Mouse (Mus musculus): ENCODE data around the gene Sumo1. TPM values are rescaled to one million over a fixed set of nuclear protein-coding genes. Genes with fewer than 3 reads are reported as not detected.

The Sumo1 gene
- polyA plus RNA-seq, 1 experiment from 2014 or later, result 717 TPM

DNA sequence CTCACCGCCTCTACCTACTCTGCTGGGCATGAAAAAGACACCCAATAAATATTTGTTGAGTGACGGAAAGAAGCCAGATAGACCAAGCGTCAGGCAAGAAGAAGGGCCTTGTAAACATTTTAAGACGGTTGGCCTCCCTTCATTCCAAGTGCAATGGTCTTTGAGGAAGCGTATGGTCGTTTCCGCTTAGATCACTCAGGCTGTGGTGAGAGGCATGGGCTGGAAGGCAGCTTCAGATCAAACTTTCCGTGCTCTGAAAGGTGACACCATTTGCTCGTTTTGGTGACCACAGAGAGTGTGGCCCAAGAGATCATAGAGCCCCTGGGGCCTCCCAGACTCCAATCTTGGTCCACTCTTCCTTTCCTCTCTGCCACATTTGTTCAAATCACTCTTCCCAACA is 75.0 kb downstream of the Sumo1 start:
- Histone ChIP-seq H3K9me3 (replicated peaks; ENCODE audit: control insufficient read depth, low read length) (no peaks in the 10 kb centered on the region), H3K36me3 (replicated peaks; ENCODE audit: control insufficient read depth, insufficient read depth, low read depth, low read length) (no peaks in the 10 kb centered on the region), H3K4me2 (ENCODE audit: low read depth, low read length) (no peak overlapping the region), H3K27me3 (ENCODE audit: control insufficient read depth, insufficient read depth, low read length) (peaks cover 6% of the 10 kb centered on the region), H3K4me1 (ENCODE audit: control insufficient read depth, insufficient read depth, low read length) (no peaks in the 10 kb centered on the region), H3K4me3 (ENCODE audit: low read depth, low read length) (no peak overlapping the region), H3K9ac (replicated peaks; ENCODE audit: low read length) (no peak overlapping the region), H3K27ac (replicated peaks; ENCODE audit: low read depth, low read length) (no peak overlapping the region)
- DNase-seq (ENCODE audit: low spot score), result no peak
- WGBS, result 73% methylated on average over 9 of the region's 9 CpGs
- ATAC-seq (replicated peaks; ENCODE audit: insufficient number of reproducible peaks, low FRiP score, low TSS enrichment, low read depth), result no peak

- Histone ChIP-seq H3K27ac (replicated peaks; ENCODE audit: low read depth, low read length) (no peak overlapping the region), H3K36me3 (replicated peaks; ENCODE audit: control insufficient read depth, insufficient read depth, low read depth, low read length) (no peaks in the 10 kb centered on the region), H3K9me3 (replicated peaks; ENCODE audit: control insufficient read depth, low read length) (no peaks in the 10 kb centered on the region), H3K4me2 (ENCODE audit: low read depth, low read length) (no peak overlapping the region), H3K9ac (replicated peaks; ENCODE audit: low read length) (no peak overlapping the region), H3K4me1 (ENCODE audit: control insufficient read depth, insufficient read depth, low read length) (no peaks in the 10 kb centered on the region; the same call in 1 of the 2 replicates), H3K27me3 (ENCODE audit: control insufficient read depth, insufficient read depth, low read length) (peaks cover 6% of the 10 kb centered on the region), H3K4me3 (ENCODE audit: low read depth, low read length) (no peak overlapping the region)
- DNase-seq (ENCODE audit: low spot score), result no peak
- WGBS, result 78% methylated on average over 11 of the region's 11 CpGs
- no peak for ATAC-seq (replicated peaks; ENCODE audit: insufficient number of reproducible peaks, low FRiP score, low TSS enrichment, low read depth)
Measured at GRCm38 (mm10) chr1:59594586-59595266, 75.9 kb downstream of the Sumo1 start.

DNA sequence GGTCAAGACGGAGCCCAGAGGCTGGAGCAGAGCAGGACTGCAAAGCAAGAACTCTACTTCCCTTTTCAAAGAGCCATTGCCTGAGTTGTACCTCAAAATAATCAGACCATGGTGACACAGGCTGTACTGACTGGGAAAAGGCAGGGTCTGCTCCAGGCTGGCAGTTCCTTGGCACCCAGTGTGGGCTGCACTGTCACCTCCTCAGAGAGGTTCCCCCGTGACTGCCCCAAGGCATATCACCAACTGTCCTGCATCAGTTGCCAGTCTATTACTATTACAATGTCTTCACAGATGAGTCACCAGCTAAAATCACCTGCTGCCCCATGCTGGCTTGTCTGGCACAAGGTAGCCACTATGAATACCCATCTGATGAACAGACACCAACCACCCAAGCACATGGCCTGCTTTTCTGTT is 77.0 kb downstream of the Sumo1 start:
- DNase-seq (ENCODE audit: low spot score), result no peak
- Histone ChIP-seq H3K27me3 (ENCODE audit: control insufficient read depth, insufficient read depth, low read length) (peaks cover 6% of the 10 kb centered on the region), H3K4me3 (ENCODE audit: low read depth, low read length) (no peak overlapping the region), H3K36me3 (replicated peaks; ENCODE audit: control insufficient read depth, insufficient read depth, low read depth, low read length) (no peaks in the 10 kb centered on the region), H3K9ac (replicated peaks; ENCODE audit: low read length) (no peak overlapping the region), H3K27ac (replicated peaks; ENCODE audit: low read depth, low read length) (no peak overlapping the region), H3K4me1 (ENCODE audit: control insufficient read depth, insufficient read depth, low read length) (no peaks in the 10 kb centered on the region; the same call in 1 of the 2 replicates), H3K4me2 (ENCODE audit: low read depth, low read length) (no peak overlapping the region), H3K9me3 (replicated peaks; ENCODE audit: control insufficient read depth, low read length) (no peaks in the 10 kb centered on the region)
- 60% methylated on average over 2 of the region's 2 CpGs for WGBS
- no peak for ATAC-seq (replicated peaks; ENCODE audit: insufficient number of reproducible peaks, low FRiP score, low TSS enrichment, low read depth)

GRCm38 (mm10) chr1:59592876-59593275 is 77.8 kb downstream of the Sumo1 start:
- H3K4me3 ChIP-seq (ENCODE audit: low read depth, low read length), result no peak overlapping the region
- H3K27ac ChIP-seq (replicated peaks; ENCODE audit: low read depth, low read length), result no peak overlapping the region
- no peak overlapping the region for H3K4me2 ChIP-seq (ENCODE audit: low read depth, low read length)
- DNase-seq (ENCODE audit: low spot score) (no peak), ATAC-seq (replicated peaks; ENCODE audit: insufficient number of reproducible peaks, low FRiP score, low TSS enrichment, low read depth) (no peak)
- no peaks in the 10 kb centered on the region for H3K9me3 ChIP-seq (replicated peaks; ENCODE audit: control insufficient read depth, low read length)
- H3K36me3 ChIP-seq (replicated peaks; ENCODE audit: control insufficient read depth, insufficient read depth, low read depth, low read length), result no peaks in the 10 kb centered on the region
- no peak overlapping the region for H3K9ac ChIP-seq (replicated peaks; ENCODE audit: low read length)
- WGBS, result 26% methylated on average over 12 of the region's 12 CpGs
- H3K27me3 ChIP-seq (ENCODE audit: control insufficient read depth, insufficient read depth, low read length), result peaks cover 6% of the 10 kb centered on the region
- H3K4me1 ChIP-seq (ENCODE audit: control insufficient read depth, insufficient read depth, low read length), result no peaks in the 10 kb centered on the region; the same call in 1 of the 2 replicates

DNA sequence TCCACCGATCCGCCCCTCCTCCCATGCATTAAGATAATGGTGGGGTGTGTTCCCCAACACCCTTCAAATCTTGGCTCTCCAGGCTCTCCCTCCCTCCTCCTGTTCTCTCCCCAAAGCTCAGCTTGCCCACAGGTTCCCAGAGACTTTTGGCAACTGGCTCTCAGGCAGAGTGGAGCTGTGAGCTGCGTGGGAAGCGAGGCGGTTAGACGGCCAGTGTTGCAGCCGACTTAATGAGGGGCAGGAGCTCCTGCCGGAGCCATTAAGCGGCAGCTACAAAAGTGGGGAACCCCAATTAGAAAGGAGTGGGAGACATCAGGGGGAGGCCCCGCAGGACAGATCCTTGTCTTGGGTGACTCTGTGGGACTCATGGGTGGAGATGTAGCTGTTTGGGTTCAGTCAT is 78.3 kb downstream of the Sumo1 start:
- ATAC-seq (replicated peaks; ENCODE audit: insufficient number of reproducible peaks, low FRiP score, low TSS enrichment, low read depth) (no peak), DNase-seq (ENCODE audit: low spot score) (no peak)
- Histone ChIP-seq H3K4me2 (ENCODE audit: low read depth, low read length) (no peak overlapping the region), H3K27ac (replicated peaks; ENCODE audit: low read depth, low read length) (no peak overlapping the region), H3K9ac (replicated peaks; ENCODE audit: low read length) (no peak overlapping the region), H3K4me1 (ENCODE audit: control insufficient read depth, insufficient read depth, low read length) (no peaks in the 10 kb centered on the region; the same call in 1 of the 2 replicates), H3K27me3 (ENCODE audit: control insufficient read depth, insufficient read depth, low read length) (peaks cover 6% of the 10 kb centered on the region), H3K9me3 (replicated peaks; ENCODE audit: control insufficient read depth, low read length) (no peaks in the 10 kb centered on the region), H3K4me3 (ENCODE audit: low read depth, low read length) (no peak overlapping the region), H3K36me3 (replicated peaks; ENCODE audit: control insufficient read depth, insufficient read depth, low read depth, low read length) (no peaks in the 10 kb centered on the region)
- 8% methylated on average over 10 of the region's 10 CpGs for WGBS

DNA sequence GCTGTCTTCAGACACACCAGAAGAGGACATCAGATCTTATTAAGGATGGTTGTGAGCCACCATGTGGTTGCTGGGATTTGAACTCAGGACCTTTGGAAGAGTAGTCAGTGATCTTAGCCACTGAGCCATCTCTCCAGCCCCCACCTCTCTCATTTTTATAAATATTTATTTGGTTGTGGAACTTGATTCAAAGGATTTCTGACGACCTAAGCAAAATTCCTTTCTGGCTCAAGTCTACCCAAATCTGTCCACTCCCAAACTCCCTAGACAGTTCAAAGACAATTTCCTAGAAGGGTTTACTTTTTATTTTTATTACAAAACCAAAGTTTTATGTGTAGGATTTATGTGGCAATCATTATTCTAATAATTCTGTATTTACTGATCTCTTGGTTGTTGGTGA is 81.4 kb downstream of the Sumo1 start:
- WGBS, result 76% methylated on average over 1 of the region's 1 CpGs
- no peak overlapping the region for H3K27ac ChIP-seq (replicated peaks; ENCODE audit: low read depth, low read length)
- ATAC-seq (replicated peaks; ENCODE audit: insufficient number of reproducible peaks, low FRiP score, low TSS enrichment, low read depth), result no peak
- no peaks in the 10 kb centered on the region; the same call in 1 of the 2 replicates for H3K4me1 ChIP-seq (ENCODE audit: control insufficient read depth, insufficient read depth, low read length)
- no peak overlapping the region for H3K4me3 ChIP-seq (ENCODE audit: low read depth, low read length)
- no peaks in the 10 kb centered on the region for H3K36me3 ChIP-seq (replicated peaks; ENCODE audit: control insufficient read depth, insufficient read depth, low read depth, low read length)
- H3K9me3 ChIP-seq (replicated peaks; ENCODE audit: control insufficient read depth, low read length), result no peaks in the 10 kb centered on the region
- no peak overlapping the region for H3K4me2 ChIP-seq (ENCODE audit: low read depth, low read length)
- DNase-seq (ENCODE audit: low spot score), result no peak
- no peak overlapping the region for H3K9ac ChIP-seq (replicated peaks; ENCODE audit: low read length)
- H3K27me3 ChIP-seq (ENCODE audit: control insufficient read depth, insufficient read depth, low read length), result peaks cover 6% of the 10 kb centered on the region

DNA sequence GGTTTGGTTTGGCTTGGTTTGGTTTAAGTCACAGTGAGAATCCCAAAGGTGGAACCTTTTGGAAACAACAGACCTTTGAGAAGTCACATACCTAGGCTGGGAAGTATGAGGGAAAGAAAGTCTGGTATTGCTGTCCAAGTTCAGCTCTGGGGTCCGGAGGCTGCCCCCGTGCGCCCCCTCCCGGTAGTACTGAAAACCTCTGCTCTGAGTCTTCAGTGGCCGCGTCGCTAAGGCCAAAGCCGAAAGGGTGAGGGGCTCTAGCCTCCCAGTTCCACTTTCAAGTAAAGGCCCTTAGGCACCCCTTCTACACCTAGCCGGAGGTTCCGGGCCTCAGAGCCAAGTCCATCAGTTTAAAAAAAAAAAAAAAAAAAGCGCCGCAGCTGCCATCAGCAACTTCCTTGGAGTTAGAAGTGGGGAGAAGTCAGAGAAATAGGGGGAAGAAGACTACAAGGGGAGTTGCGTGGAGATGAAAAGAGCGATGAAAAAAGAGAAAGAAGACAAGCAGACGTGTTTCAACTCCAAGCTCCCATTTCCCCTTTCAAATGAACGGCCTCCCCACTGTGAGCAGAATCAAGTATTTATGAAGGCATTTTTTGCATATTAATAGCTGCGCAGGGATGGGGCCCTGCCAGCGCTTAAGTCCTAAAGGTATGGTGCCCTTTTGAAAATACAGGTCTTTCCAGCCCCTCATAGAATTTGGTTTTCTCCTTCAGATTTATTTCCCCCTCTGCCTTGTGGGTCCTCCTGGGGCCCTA is 85.8 kb downstream of the Sumo1 start:
- Histone ChIP-seq H3K9me3 (replicated peaks; ENCODE audit: control insufficient read depth, low read length) (no peaks in the 10 kb centered on the region), H3K4me3 (ENCODE audit: low read depth, low read length) (no peak overlapping the region), H3K4me2 (ENCODE audit: low read depth, low read length) (0 out of 2 replicates have a peak overlapping the region, but pooled peaks have one; percentile 21), H3K27ac (replicated peaks; ENCODE audit: low read depth, low read length) (no peak overlapping the region), H3K4me1 (ENCODE audit: control insufficient read depth, insufficient read depth, low read length) (no peaks in the 10 kb centered on the region), H3K36me3 (replicated peaks; ENCODE audit: control insufficient read depth, insufficient read depth, low read depth, low read length) (no peaks in the 10 kb centered on the region), H3K27me3 (ENCODE audit: control insufficient read depth, insufficient read depth, low read length) (no peaks in the 10 kb centered on the region), H3K9ac (replicated peaks; ENCODE audit: low read length) (no peak overlapping the region)
- WGBS, result 8% methylated on average over 18 of the region's 18 CpGs
- ATAC-seq (replicated peaks; ENCODE audit: insufficient number of reproducible peaks, low FRiP score, low TSS enrichment, low read depth) (no peak), DNase-seq (ENCODE audit: low spot score) (peak; percentile 80)

DNA sequence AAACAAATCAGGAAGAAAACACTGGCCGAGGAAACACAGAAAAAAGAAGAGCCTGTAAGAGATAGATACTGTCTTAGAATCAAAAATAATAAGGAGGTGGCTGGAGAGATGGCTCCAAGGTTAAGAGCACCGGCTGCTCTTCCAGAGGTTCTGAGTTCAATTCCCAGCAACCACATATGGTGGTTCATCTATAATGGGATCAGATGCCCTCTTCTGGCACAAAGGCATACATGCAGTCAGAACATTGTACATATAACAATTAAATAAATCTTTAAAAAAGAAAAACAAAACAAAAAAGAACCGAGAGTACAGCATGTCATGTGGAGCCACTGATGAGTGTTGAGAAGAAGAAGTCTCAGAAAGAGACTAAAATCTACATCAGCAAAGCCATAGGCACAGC is 89.8 kb downstream of the Sumo1 start:
- H3K27ac ChIP-seq (replicated peaks; ENCODE audit: low read depth, low read length), result no peak overlapping the region
- 86% methylated on average over 3 of the region's 3 CpGs for WGBS
- DNase-seq (ENCODE audit: low spot score) (no peak), ATAC-seq (replicated peaks; ENCODE audit: insufficient number of reproducible peaks, low FRiP score, low TSS enrichment, low read depth) (no peak)
- H3K9me3 ChIP-seq (replicated peaks; ENCODE audit: control insufficient read depth, low read length), result no peaks in the 10 kb centered on the region
- no peaks in the 10 kb centered on the region for H3K4me1 ChIP-seq (ENCODE audit: control insufficient read depth, insufficient read depth, low read length)
- H3K4me3 ChIP-seq (ENCODE audit: low read depth, low read length), result no peak overlapping the region
- H3K4me2 ChIP-seq (ENCODE audit: low read depth, low read length), result no peak overlapping the region
- no peak overlapping the region for H3K9ac ChIP-seq (replicated peaks; ENCODE audit: low read length)
- no peaks in the 10 kb centered on the region for H3K27me3 ChIP-seq (ENCODE audit: control insufficient read depth, insufficient read depth, low read length)
- no peaks in the 10 kb centered on the region for H3K36me3 ChIP-seq (replicated peaks; ENCODE audit: control insufficient read depth, insufficient read depth, low read depth, low read length)
